In the genomic region with DNA sequence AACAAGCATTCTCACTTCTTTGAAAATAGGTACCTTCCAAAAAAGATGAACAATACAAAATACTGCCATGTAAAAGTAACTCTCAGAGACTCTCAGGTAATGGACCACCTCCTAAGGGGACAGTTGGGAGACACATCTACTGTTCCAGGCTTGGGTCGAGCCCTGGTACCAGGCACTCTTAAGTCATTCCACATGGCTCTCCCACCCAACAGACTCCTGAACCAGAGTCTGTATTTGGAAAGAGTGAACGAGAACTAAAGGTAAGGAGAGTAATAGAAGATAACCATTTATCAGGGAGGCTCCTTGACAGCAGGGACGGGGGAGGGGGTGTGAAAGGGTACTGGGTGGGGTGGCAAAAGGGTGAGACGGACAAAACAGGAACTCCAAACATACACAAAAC, we compare ENCODE assay signal across 9 mouse cellular contexts. TPM values are rescaled to one million over a fixed set of nuclear protein-coding genes. Genes with fewer than 3 reads are reported as not detected.
A peak's percentile ranks its signal among the peaks of the same experiment; 100 is the strongest.
DNase-seq lines count a peak whose midpoint lies in the region; ATAC-seq and TF ChIP-seq lines count a peak whose summit lies in the region.
"Had no signal": no experiment of that assay in that cellular context is flagged by ENCODE, and none has a peak within 500 bp of the region (broad histone marks: within the 10 kb centered on the region; RNA-seq: fewer than 3 reads in every experiment).

No protein-coding gene starts in this region.

- H3K27me3 ChIP-seq in heart, embryonic 14.5 days (ENCODE audit: control insufficient read depth, insufficient read depth, low read length) = peaks cover 8% of the 10 kb centered on the region
- no peaks in the 10 kb centered on the region for H3K27me3 ChIP-seq in heart, postnatal 0 days (ENCODE audit: control insufficient read depth, insufficient read depth, low read length)
- peaks cover 56% of the 10 kb centered on the region for H3K27me3 ChIP-seq in midbrain, embryonic 11.5 days (ENCODE audit: control insufficient read depth, insufficient read depth, low read length)

- H3K4me3 ChIP-seq in heart, embryonic 14.5 days (ENCODE audit: control insufficient read depth in 1 of 2, insufficient read depth in 1 of 2, low read depth in 1 of 2, low read length in 2 of 2) = peak overlapping the region; percentile 63 to 74
- peak overlapping the region; percentile 93 for H3K4me3 ChIP-seq in bone marrow macrophage, adult 2 months (ENCODE audit: insufficient read depth, low read length)
- H3K4me3 ChIP-seq in heart, postnatal 0 days (ENCODE audit: low read depth, low read length) = peak overlapping the region; percentile 68
- H3K4me3 ChIP-seq in midbrain, embryonic 11.5 days (ENCODE audit: low read depth, low read length) = peak overlapping the region; percentile 55

- WGBS in heart, embryonic 14.5 days = 12% methylated on average over 4 of the region's 4 CpGs
- WGBS in heart, postnatal 0 days = 14% methylated on average over 4 of the region's 4 CpGs
- 18% methylated on average over 4 of the region's 4 CpGs for WGBS in midbrain, embryonic 11.5 days

- no peak for TF ChIP-seq POLR2A in bone marrow macrophage, adult 2 months (IDR thresholded peaks at IDR 0.05; ENCODE audit: borderline replicate concordance, low read depth, low read length)

- intact Hi-C loops in heart, postnatal 25 days (cut with DNase I) = loop anchor here (5.0 kb wide), 1 partner anchor 300 kb away; no protein-coding TSS in a partner anchor

- ATAC-seq in heart, embryonic 14.5 days (ENCODE audit: insufficient number of reproducible peaks, insufficient read depth, low FRiP score, low read depth) = no peak
- ATAC-seq in heart, postnatal 0 days (ENCODE audit: insufficient read depth, low read depth) = no peak
- no peak for ATAC-seq in midbrain, embryonic 11.5 days (ENCODE audit: low FRiP score)

- H3K4me2 ChIP-seq in heart, embryonic 14.5 days (ENCODE audit: low read length) = peak overlapping the region; percentile 99
- peak overlapping the region; percentile 96 for H3K4me2 ChIP-seq in heart, postnatal 0 days (ENCODE audit: low read depth, low read length)
- H3K4me2 ChIP-seq in midbrain, embryonic 11.5 days = peak overlapping the region; percentile 95

- peaks cover 5 to 27% of the 10 kb centered on the region in 2 experiments for H3K4me1 ChIP-seq in heart, embryonic 14.5 days (ENCODE audit: control insufficient read depth in 2 of 2, insufficient read depth in 2 of 2, low read length in 2 of 2)
- H3K4me1 ChIP-seq in bone marrow macrophage, adult 2 months (ENCODE audit: control insufficient read depth, insufficient read depth, low read length) = peaks cover 23% of the 10 kb centered on the region
- peaks cover 10% of the 10 kb centered on the region; the same call in 1 of the 2 replicates for H3K4me1 ChIP-seq in heart, postnatal 0 days (ENCODE audit: control insufficient read depth, insufficient read depth)
- peaks cover 22% of the 10 kb centered on the region for H3K4me1 ChIP-seq in midbrain, embryonic 11.5 days (ENCODE audit: control insufficient read depth, insufficient read depth, low read length)

- no peak for DNase-seq in heart, postnatal 25 days (ENCODE audit: low spot score)
- DNase-seq in heart, postnatal 0 days (ENCODE audit: low spot score) = no peak
- DNase-seq in midbrain, embryonic 11.5 days (ENCODE audit: low spot score, missing footprints) = peak; percentile 88
- DNase-seq in right cerebral cortex, postnatal 4 days = no peak
- DNase-seq in adipocyte (ENCODE audit: low spot score) = no peak
- no peak for DNase-seq in thymus, postnatal 0 days (ENCODE audit: low spot score)
- DNase-seq: thymus, postnatal 14 days had no signal

- H3K9ac ChIP-seq in heart, embryonic 14.5 days (ENCODE audit: low read length) = peak overlapping the region; percentile 89
- H3K9ac ChIP-seq in heart, postnatal 0 days (replicated peaks; ENCODE audit: low read depth, low read length) = peak overlapping the region; percentile 65
- H3K9ac ChIP-seq in midbrain, embryonic 11.5 days (ENCODE audit: low read length) = no peak overlapping the region; the same call in 1 of the 2 replicates

- peaks cover 20% of the 10 kb centered on the region; the same call in 1 of the 2 replicates for H3K36me3 ChIP-seq in heart, embryonic 14.5 days (ENCODE audit: control insufficient read depth, insufficient read depth, low read length)
- peaks cover 13% of the 10 kb centered on the region; the same call in 1 of the 2 replicates for H3K36me3 ChIP-seq in heart, postnatal 0 days (replicated peaks; ENCODE audit: control insufficient read depth, insufficient read depth, low read length)
- H3K36me3 ChIP-seq in midbrain, embryonic 11.5 days (ENCODE audit: control insufficient read depth, insufficient read depth, low read length) = no peaks in the 10 kb centered on the region

- no peak for TF ChIP-seq CTCF in bone marrow macrophage, adult 2 months (IDR thresholded peaks at IDR 0.05; ENCODE audit: low read depth, low read length)
- TF ChIP-seq CTCF in heart, postnatal 0 days (IDR thresholded peaks at IDR 0.05; ENCODE audit: low read depth) = no peak

- H3K27ac ChIP-seq in heart, embryonic 14.5 days (replicated peaks in 1 of 2; ENCODE audit: control insufficient read depth in 1 of 2, insufficient read depth in 1 of 2, low read depth in 2 of 2, low read length in 2 of 2) = no peak overlapping the region; a peak in 1 of 4 replicates
- peak overlapping the region; percentile 93 for H3K27ac ChIP-seq in bone marrow macrophage, adult 2 months (ENCODE audit: insufficient read depth, low read depth, low read length)
- H3K27ac ChIP-seq in heart, postnatal 0 days (ENCODE audit: low read depth) = peak overlapping the region; percentile 75; the same call in 1 of the 2 replicates
- no peak overlapping the region for H3K27ac ChIP-seq in midbrain, embryonic 11.5 days (ENCODE audit: low read depth, low read length)

- no peak for TF ChIP-seq EP300 in heart, postnatal 0 days (IDR thresholded peaks at IDR 0.05; ENCODE audit: low read depth)

- H3K9me3 ChIP-seq in heart, embryonic 14.5 days (ENCODE audit: control insufficient read depth, low read length) = no peaks in the 10 kb centered on the region
- H3K9me3 ChIP-seq in heart, postnatal 0 days (replicated peaks; ENCODE audit: control insufficient read depth, low read length) = no peaks in the 10 kb centered on the region
- H3K9me3 ChIP-seq in midbrain, embryonic 11.5 days (ENCODE audit: control insufficient read depth, low read length) = no peaks in the 10 kb centered on the region

RNA-seq across cellular contexts. Expression of a gene that starts 3.0 kb away (rescaled TPM):
- polyA plus RNA-seq in heart, embryonic 14.5 days (2014; fragmentation: Nextera tagmentation; extraction: Ambion mirVana) = 6.6 and 8.6 TPM in 2 replicates
- total RNA-seq in heart, postnatal 25 days (2021) = 10 to 100 TPM; 12.5 to 26.5 TPM
- polyA plus RNA-seq in bone marrow macrophage, adult 2 months (2012; ENCODE audit: insufficient read depth, insufficient read length, missing spikeins) = 40.5 and 50.0 TPM in 2 replicates
- total RNA-seq in heart, postnatal 0 days (2014; rRNA removed; ENCODE audit: low replicate concordance) = 0.95 and 1.6 TPM in 2 replicates
- 8.7 and 9.3 TPM in 2 replicates for polyA plus RNA-seq in heart, postnatal 0 days (2015; fragmentation: Nextera tagmentation; extraction: Ambion mirVana)
- polyA plus RNA-seq in midbrain, embryonic 11.5 days (2014; fragmentation: Nextera tagmentation; extraction: Ambion mirVana) = 1.9 and 2.1 TPM in 2 replicates
- polyA plus RNA-seq in thymus, postnatal 0 days (2015; fragmentation: Nextera tagmentation; extraction: Ambion mirVana) = 8.5 and 9.4 TPM in 2 replicates

Comparison
In these comparisons a context has a peak if more than half of its experiments do, and no peak if none do; other contexts are left out.
1. H3K27ac ChIP-seq: peak in bone marrow macrophage, adult 2 months (single experiment) and heart, postnatal 0 days (single experiment); none in heart, embryonic 14.5 days (0 of 2) and midbrain, embryonic 11.5 days (single experiment).
2. Peak in every context shown above with its lines, with median percentiles within 50 percentile points of each other: H3K4me2 ChIP-seq and H3K4me3 ChIP-seq.